Mouse (Mus musculus): ENCODE data around the gene Nop9. TPM values are rescaled to one million over a fixed set of nuclear protein-coding genes. Genes with fewer than 3 reads are reported as not detected.

Nop9 gene
- polyA plus RNA-seq, 2 experiments = 23.5 to 37.6 TPM

GRCm38 (mm10) chr14:55727889-55728685 lies 17.4 kb upstream of the Nop9 start:
- Histone ChIP-seq H3K4me1 (ENCODE audit: control insufficient read depth, insufficient read depth, low read length) (no peaks in the 10 kb centered on the region), H3K27ac (replicated peaks; ENCODE audit: low read depth, low read length) (no peak overlapping the region), H3K27me3 (ENCODE audit: control insufficient read depth, insufficient read depth, low read length) (no peaks in the 10 kb centered on the region), H3K9me3 (ENCODE audit: control insufficient read depth, low read length) (no peaks in the 10 kb centered on the region), H3K4me2 (replicated peaks; ENCODE audit: low read depth, low read length, severe bottlenecking) (no peak overlapping the region), H3K36me3 (ENCODE audit: control insufficient read depth, insufficient read depth, low read length) (no peaks in the 10 kb centered on the region), H3K9ac (ENCODE audit: low read depth, low read length, severe bottlenecking) (no peak overlapping the region), H3K4me3 (replicated peaks; ENCODE audit: low read length) (no peak overlapping the region)
- ATAC-seq (ENCODE audit: low FRiP score, low read depth) (no peak), DNase-seq (ENCODE audit: low spot score) (no peak)
- WGBS = 72% methylated on average over 8 of the region's 8 CpGs
- TF ChIP-seq POLR2A (IDR thresholded peaks at IDR 0.05; ENCODE audit: borderline replicate concordance, extremely low read depth, insufficient read depth, insufficient read length) = no peak

GRCm38 (mm10) chr14:55730116-55730515 lies 15.4 kb upstream of the Nop9 start:
- Histone ChIP-seq H3K27me3 (ENCODE audit: control insufficient read depth, insufficient read depth, low read length) (no peaks in the 10 kb centered on the region), H3K9ac (ENCODE audit: low read depth, low read length, severe bottlenecking) (no peak overlapping the region), H3K27ac (replicated peaks; ENCODE audit: low read depth, low read length) (no peak overlapping the region), H3K4me3 (replicated peaks; ENCODE audit: low read length) (no peak overlapping the region), H3K4me1 (ENCODE audit: control insufficient read depth, insufficient read depth, low read length) (no peaks in the 10 kb centered on the region), H3K4me2 (replicated peaks; ENCODE audit: low read depth, low read length, severe bottlenecking) (no peak overlapping the region), H3K36me3 (ENCODE audit: control insufficient read depth, insufficient read depth, low read length) (no peaks in the 10 kb centered on the region), H3K9me3 (ENCODE audit: control insufficient read depth, low read length) (no peaks in the 10 kb centered on the region)
- WGBS = 79% methylated on average over 7 of the region's 7 CpGs
- ATAC-seq (ENCODE audit: low FRiP score, low read depth) (no peak), DNase-seq (ENCODE audit: low spot score) (no peak)
- no peak for TF ChIP-seq POLR2A (IDR thresholded peaks at IDR 0.05; ENCODE audit: borderline replicate concordance, extremely low read depth, insufficient read depth, insufficient read length)

GRCm38 (mm10) chr14:55730531-55731032 lies 14.9 kb upstream of the Nop9 start:
- H3K4me1 ChIP-seq (ENCODE audit: control insufficient read depth, insufficient read depth, low read length) = no peaks in the 10 kb centered on the region
- DNase-seq (ENCODE audit: low spot score) = no peak
- no peak for TF ChIP-seq POLR2A (IDR thresholded peaks at IDR 0.05; ENCODE audit: borderline replicate concordance, extremely low read depth, insufficient read depth, insufficient read length)
- 77% methylated on average over 7 of the region's 7 CpGs for WGBS
- no peaks in the 10 kb centered on the region for H3K36me3 ChIP-seq (ENCODE audit: control insufficient read depth, insufficient read depth, low read length)
- no peaks in the 10 kb centered on the region for H3K9me3 ChIP-seq (ENCODE audit: control insufficient read depth, low read length)
- H3K27me3 ChIP-seq (ENCODE audit: control insufficient read depth, insufficient read depth, low read length) = no peaks in the 10 kb centered on the region
- no peak overlapping the region for H3K9ac ChIP-seq (ENCODE audit: low read depth, low read length, severe bottlenecking)
- H3K4me3 ChIP-seq (replicated peaks; ENCODE audit: low read length) = no peak overlapping the region
- no peak overlapping the region for H3K27ac ChIP-seq (replicated peaks; ENCODE audit: low read depth, low read length)
- no peak overlapping the region for H3K4me2 ChIP-seq (replicated peaks; ENCODE audit: low read depth, low read length, severe bottlenecking)
- no peak for ATAC-seq (ENCODE audit: low FRiP score, low read depth)

GRCm38 (mm10) chr14:55733889-55734288 lies 11.6 kb upstream of the Nop9 start:
- Histone ChIP-seq H3K27ac (replicated peaks; ENCODE audit: low read depth, low read length) (no peak overlapping the region), H3K4me3 (replicated peaks; ENCODE audit: low read length) (no peak overlapping the region), H3K9me3 (ENCODE audit: control insufficient read depth, low read length) (no peaks in the 10 kb centered on the region), H3K9ac (ENCODE audit: low read depth, low read length, severe bottlenecking) (no peak overlapping the region), H3K4me2 (replicated peaks; ENCODE audit: low read depth, low read length, severe bottlenecking) (no peak overlapping the region), H3K4me1 (ENCODE audit: control insufficient read depth, insufficient read depth, low read length) (no peaks in the 10 kb centered on the region), H3K36me3 (ENCODE audit: control insufficient read depth, insufficient read depth, low read length) (peaks cover 12% of the 10 kb centered on the region; the same call in 1 of the 2 replicates), H3K27me3 (ENCODE audit: control insufficient read depth, insufficient read depth, low read length) (no peaks in the 10 kb centered on the region)
- WGBS = 76% methylated on average over 10 of the region's 10 CpGs
- no peak for TF ChIP-seq POLR2A (IDR thresholded peaks at IDR 0.05; ENCODE audit: borderline replicate concordance, extremely low read depth, insufficient read depth, insufficient read length)
- DNase-seq (ENCODE audit: low spot score) (no peak), ATAC-seq (ENCODE audit: low FRiP score, low read depth) (no peak)

- TF ChIP-seq POLR2A (IDR thresholded peaks at IDR 0.05; ENCODE audit: borderline replicate concordance, extremely low read depth, insufficient read depth, insufficient read length) = no peak
- ATAC-seq (ENCODE audit: low FRiP score, low read depth) = no peak
- 72% methylated on average over 7 of the region's 7 CpGs for WGBS
- H3K9me3 ChIP-seq (ENCODE audit: control insufficient read depth, low read length) = no peaks in the 10 kb centered on the region
- H3K27me3 ChIP-seq (ENCODE audit: control insufficient read depth, insufficient read depth, low read length) = no peaks in the 10 kb centered on the region
- H3K4me3 ChIP-seq (replicated peaks; ENCODE audit: low read length) = no peak overlapping the region
- no peak overlapping the region for H3K9ac ChIP-seq (ENCODE audit: low read depth, low read length, severe bottlenecking)
- no peak overlapping the region for H3K27ac ChIP-seq (replicated peaks; ENCODE audit: low read depth, low read length)
- H3K4me1 ChIP-seq (ENCODE audit: control insufficient read depth, insufficient read depth, low read length) = no peaks in the 10 kb centered on the region
- no peak overlapping the region for H3K4me2 ChIP-seq (replicated peaks; ENCODE audit: low read depth, low read length, severe bottlenecking)
- DNase-seq (ENCODE audit: low spot score) = no peak
- peaks cover 19% of the 10 kb centered on the region for H3K36me3 ChIP-seq (ENCODE audit: control insufficient read depth, insufficient read depth, low read length)
These were observed 10.6 kb upstream of the Nop9 start for GRCm38 (mm10) chr14:55734869-55735268.

Measured in limb, embryonic 14.5 days (tissue).